Mouse (Mus musculus): ENCODE results near the gene Atrip.

DNA sequence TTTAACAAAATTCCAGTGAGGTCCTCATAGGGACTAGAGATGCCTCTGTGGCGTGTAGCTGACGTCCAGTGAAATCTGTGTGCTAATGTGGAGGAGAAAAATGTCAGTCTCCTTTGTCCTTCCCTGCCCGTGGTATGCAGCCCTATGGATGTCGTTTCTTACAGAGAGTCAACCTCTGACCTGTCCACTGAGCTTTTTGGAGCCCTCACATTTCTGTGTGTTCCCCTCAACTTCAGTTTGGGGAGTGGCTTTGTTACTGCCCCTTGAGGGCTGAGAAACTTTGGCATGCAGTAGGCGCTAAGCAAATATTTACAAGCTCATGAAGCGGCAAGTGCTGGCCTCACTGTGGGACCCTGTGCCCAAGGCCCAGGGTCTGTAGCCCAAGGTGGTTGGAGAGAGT is 23.4 kb upstream of the Atrip start:
- no peak for TF ChIP-seq CTCF (IDR thresholded peaks at IDR 0.05; ENCODE audit: borderline replicate concordance, insufficient read depth, low read length)
- no peak for TF ChIP-seq POLR2A (IDR thresholded peaks at IDR 0.05; ENCODE audit: low read depth, low read length)

All from embryonic fibroblast, embryonic 13.5 days (primary cell).